Mouse (Mus musculus) lung, postnatal 0 days (tissue): ENCODE measurements at regions not wholly inside any gene's neighbourhood (a gene's known extent, or its start where the extent isn't known, plus 50 kb on each side); places are given as distances from the start of the nearest gene placed in this dataset.

Source experiments
- CTCF ChIP-seq: IDR thresholded peaks from 2 replicates; pipeline ENCODE4 v1.5.1; 2016; ENCODE audit warnings: antibody characterized with exemption, mild to moderate bottlenecking
- EP300 ChIP-seq: IDR thresholded peaks from 2 replicates; pipeline ENCODE4 v1.6.1; 2016; ENCODE audit warnings: antibody characterized with exemption, mild to moderate bottlenecking, control low read depth

DNA sequence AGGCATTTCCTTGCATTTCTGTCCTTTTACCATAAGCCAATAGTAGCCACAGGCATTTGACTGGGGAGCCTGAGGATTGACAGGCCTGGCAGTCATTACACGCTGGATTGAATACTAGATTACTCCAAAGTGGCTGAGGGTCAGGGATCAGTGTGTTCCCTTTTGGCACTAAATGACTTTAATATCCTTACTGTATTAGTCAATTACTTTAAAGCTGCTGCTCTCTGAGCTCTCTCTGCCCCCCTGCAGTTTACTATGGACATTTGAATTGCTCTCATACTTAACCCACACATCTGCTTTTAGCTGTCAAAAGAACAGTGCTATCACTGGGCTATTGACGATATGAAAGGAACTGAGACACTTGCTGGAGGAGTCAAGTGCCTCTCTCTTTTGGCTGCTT lies 262.1 kb downstream of the Tfec start:
- no peak for TF ChIP-seq CTCF
- no peak for TF ChIP-seq EP300
